23 mouse cellular contexts compared by ENCODE assay signal in the genomic region with DNA sequence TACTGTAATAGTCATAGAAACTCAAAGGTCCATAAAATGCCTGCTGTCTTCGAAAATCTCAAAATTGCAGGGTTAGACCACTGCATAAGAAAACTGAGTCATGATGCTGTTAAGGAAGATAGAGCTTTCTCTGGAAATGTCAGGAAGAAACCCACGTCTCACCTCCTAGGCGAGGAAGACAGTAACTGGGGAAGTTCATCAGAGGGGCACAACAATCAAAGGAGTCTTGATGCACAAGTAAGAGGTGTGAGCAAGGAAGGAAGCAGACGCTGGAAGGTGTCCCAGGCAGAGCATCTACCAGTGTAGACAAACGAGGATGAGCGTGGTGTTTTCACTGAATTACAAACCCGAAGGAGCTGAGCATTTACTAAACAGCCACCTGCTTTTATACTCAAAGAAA.
DNase-seq lines count a peak whose midpoint lies in the region; ATAC-seq and TF ChIP-seq lines count a peak whose summit lies in the region.
"Had no signal": no experiment of that assay in that cellular context is flagged by ENCODE, and none has a peak within 500 bp of the region (broad histone marks: within the 10 kb centered on the region; RNA-seq: fewer than 3 reads in every experiment).

No protein-coding gene starts in this region.

- ATAC-seq in hindbrain, embryonic 14.5 days (ENCODE audit: low FRiP score) = no peak
- ATAC-seq: activated CD4-positive, CD25-positive, alpha-beta regulatory T cell, adult 4 months; CD4-positive, CD25-positive, alpha-beta regulatory T cell, adult 4 months; Patski had no signal

- TF ChIP-seq CTCF in layer of hippocampus, adult 2 months (conservative IDR thresholded peaks at IDR 0.05) = no peak
- no peak for TF ChIP-seq CTCF in left cerebral cortex, adult 2 months (IDR thresholded peaks at IDR 0.05)

- no peak overlapping the region for H3K9ac ChIP-seq in hindbrain, embryonic 14.5 days

- no peaks in the 10 kb centered on the region for H3K27me3 ChIP-seq in hindbrain, embryonic 14.5 days (ENCODE audit: control insufficient read depth, insufficient read depth, low read length)
- H3K27me3 ChIP-seq: CH12.LX, Patski had no signal

- H3K4me1 ChIP-seq in hindbrain, embryonic 14.5 days (replicated peaks; ENCODE audit: control insufficient read depth, insufficient read depth, low read length) = peaks cover 4% of the 10 kb centered on the region; the same call in 1 of the 2 replicates

- H3K36me3 ChIP-seq in hindbrain, embryonic 14.5 days (replicated peaks; ENCODE audit: control insufficient read depth, insufficient read depth) = no peaks in the 10 kb centered on the region
- H3K36me3 ChIP-seq: G1E had no signal

- H3K4me3 ChIP-seq in layer of hippocampus, adult 2 months = no peak overlapping the region
- no peak overlapping the region for H3K4me3 ChIP-seq in left cerebral cortex, adult 2 months
- H3K4me3 ChIP-seq in hindbrain, embryonic 14.5 days (replicated peaks; ENCODE audit: low read length) = no peak overlapping the region

- DNase-seq in layer of hippocampus, adult 2 months (ENCODE audit: low spot score in 2 of 2) = no peak
- no peak for DNase-seq in layer of hippocampus, adult 11-12 months (ENCODE audit: low spot score)
- DNase-seq in left cerebral cortex, adult 2 months (ENCODE audit: extremely low spot score in 1 of 2, low spot score in 2 of 2) = no peak
- DNase-seq in left cerebral cortex, postnatal 4 days = no peak
- DNase-seq in right cerebral cortex, adult 18-20 months = peak; percentile 58
- DNase-seq in right cerebral cortex, postnatal 14 days = no peak
- DNase-seq in brain, adult 2 months (ENCODE audit: low read depth, low spot score) = peak; percentile 77
- no peak for DNase-seq in hindbrain, embryonic 14.5 days (ENCODE audit: low spot score)
- DNase-seq: adrenal gland, adult 2 months; adrenal gland, adult 8-10 months; adrenal gland, postnatal 10 days; adrenal gland, postnatal 14 days; adrenal gland, postnatal 25 days; adrenal gland, postnatal 36 days; B cell, adult 2 months; cerebellum, adult 11 months; cerebellum, adult 11-12 months; cerebellum, adult 18-20 months had no signal

- H3K4me2 ChIP-seq in hindbrain, embryonic 14.5 days (replicated peaks) = no peak overlapping the region

- 91% methylated on average over 7 of the region's 7 CpGs for WGBS in hindbrain, embryonic 14.5 days

- no peaks in the 10 kb centered on the region for H3K9me3 ChIP-seq in hindbrain, embryonic 14.5 days (ENCODE audit: control insufficient read depth, low read length)
- H3K9me3 ChIP-seq: G1E had no signal

- peak overlapping the region; percentile 70 for H3K27ac ChIP-seq in layer of hippocampus, adult 2 months
- H3K27ac ChIP-seq in left cerebral cortex, adult 2 months = peak overlapping the region; percentile 72
- H3K27ac ChIP-seq in hindbrain, embryonic 14.5 days = no peak overlapping the region

- intact Hi-C loops in left cerebral cortex, adult 2 months (cut with DNase I) = no loop called here
- intact Hi-C loops in left cerebral cortex, postnatal 4 days (cut with DNase I) = no loop called here

Comparison
In these comparisons a context has a peak if more than half of its experiments do, and no peak if none do; other contexts are left out.
1. DNase-seq: peak in right cerebral cortex, adult 18-20 months (single experiment) and brain, adult 2 months (single experiment); none in layer of hippocampus, adult 2 months (0 of 2), layer of hippocampus, adult 11-12 months (single experiment), left cerebral cortex, adult 2 months (0 of 2), left cerebral cortex, postnatal 4 days (single experiment), right cerebral cortex, postnatal 14 days (single experiment) and hindbrain, embryonic 14.5 days (single experiment).